Mouse (Mus musculus) heart, embryonic 16.5 days (tissue): Measurements from ENCODE around the gene Luzp1. TPM values are rescaled to one million over a fixed set of nuclear protein-coding genes. Genes with fewer than 3 reads are reported as not detected.

Experiments used
- ATAC-seq: fragments of 200-750 bp; cut with Nextera tagmentation; replicated peaks from 2 replicates; pipeline ENCODE4 v1.8.0; 2017; ENCODE audit warnings: moderate number of reproducible peaks; ENCODE audit not compliant: insufficient read depth, low FRiP score; ENCODE audit errors: extremely low read depth
- H3K27ac ChIP-seq: fragments of 300-500 bp; sonication (generic); 2 replicates; pipeline ENCODE4 v1.5.1; 2014; ENCODE audit warnings: mild to moderate bottlenecking, low read length, control low read depth, moderate library complexity
- H3K27me3 ChIP-seq: fragments of 300-500 bp; sonication (generic); 2 replicates; pipeline ENCODE4 v1.6.1; 2014; ENCODE audit warnings: low read length, mixed read lengths; ENCODE audit not compliant: control insufficient read depth, insufficient read depth
- H3K36me3 ChIP-seq: fragments of 300-500 bp; sonication (generic); 2 replicates; pipeline ENCODE4 v1.6.1; 2014; ENCODE audit not compliant: control insufficient read depth, insufficient read depth
- H3K4me1 ChIP-seq: fragments of 300-500 bp; sonication (generic); 2 replicates; pipeline ENCODE4 v1.6.1; 2014; ENCODE audit warnings: low read length, mixed read lengths; ENCODE audit not compliant: control insufficient read depth, insufficient read depth
- H3K4me2 ChIP-seq: fragments of 300-500 bp; sonication (generic); 2 replicates; pipeline ENCODE4 v1.6.1; 2014; ENCODE audit warnings: low read depth, mild to moderate bottlenecking, control low read depth, low read length
- H3K4me3 ChIP-seq: fragments of 300-500 bp; sonication (generic); 2 replicates; pipeline ENCODE4 v1.5.1; 2014; ENCODE audit warnings: mild to moderate bottlenecking, control low read depth, low read length
- H3K9ac ChIP-seq: fragments of 300-500 bp; sonication (generic); 2 replicates; pipeline ENCODE4 v1.6.1; 2014; ENCODE audit warnings: low read length, control low read depth
- H3K9me3 ChIP-seq: fragments of 300-500 bp; sonication (generic); replicated peaks from 2 replicates; pipeline ENCODE4 v1.6.1; 2016; ENCODE audit warnings: low read length; ENCODE audit not compliant: control insufficient read depth
- WGBS: fragments of 180-500 bp; shearing (Covaris S2); extraction: QIAGEN DNeasy Blood & Tissue Kit; methylation state at CpG from one replicate; pipeline ENCODE4 v1.1.7; 2014; 5-methylcytosine and 5-hydroxymethylcytosine counted together
- polyA plus RNA-seq: library from polyadenylated mRNA; unstranded; fragments of >200 nt; fragmentation: Nextera tagmentation; extraction: Ambion mirVana; gene quantifications from 2 replicates; pipeline ENCODE4 v1.2.1, GENCODE M21; 2015

Luzp1 gene
- polyA plus RNA-seq, 1 experiment from 2014 or later: 97.5 TPM

DNA sequence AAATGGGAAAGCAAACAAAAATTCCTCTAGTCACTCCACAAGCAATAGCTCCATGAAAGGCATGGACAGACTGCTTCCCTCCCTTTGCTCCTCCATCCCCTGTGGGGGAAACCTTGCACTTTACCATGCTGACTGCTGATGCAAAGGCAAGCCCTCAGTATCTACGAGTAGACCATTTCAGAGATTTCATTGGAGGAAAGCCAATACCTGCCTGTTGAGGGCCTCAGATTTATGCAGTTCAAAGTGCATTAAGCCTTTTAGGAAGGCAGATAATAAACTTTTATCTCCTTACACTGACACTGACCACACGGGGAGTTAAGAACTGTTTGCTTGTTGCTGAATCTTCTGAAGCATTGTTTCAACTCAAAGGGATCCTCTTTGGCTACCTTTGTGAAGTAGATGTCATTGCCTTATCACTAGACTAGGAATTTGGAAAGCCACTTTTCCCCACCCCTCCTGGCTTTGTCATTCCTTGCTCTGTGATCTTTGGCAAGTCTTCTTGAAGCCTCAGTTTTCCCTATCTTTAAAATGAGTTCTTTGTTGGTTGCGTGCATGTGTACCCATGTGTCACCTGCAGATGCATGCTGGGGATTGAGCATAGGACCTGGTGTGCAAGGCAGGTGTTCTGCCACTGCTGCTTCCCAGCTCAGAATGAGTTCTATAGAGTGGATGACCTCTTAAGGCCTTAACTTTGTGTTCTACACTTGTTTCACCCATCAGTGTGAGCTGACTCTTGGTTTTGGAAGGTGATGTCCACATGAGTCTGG, 76.9 kb downstream of the Luzp1 start:
- Histone ChIP-seq H3K27ac (no peak overlapping the region), H3K9me3 (no peaks in the 10 kb centered on the region), H3K4me3 (no peak overlapping the region), H3K36me3 (peaks cover 52% of the 10 kb centered on the region), H3K4me2 (no peak overlapping the region), H3K9ac (no peak overlapping the region), H3K4me1 (peaks cover 33% of the 10 kb centered on the region), H3K27me3 (no peaks in the 10 kb centered on the region)
- no peak for ATAC-seq
- 40% methylated on average over 3 of the region's 3 CpGs for WGBS

DNA sequence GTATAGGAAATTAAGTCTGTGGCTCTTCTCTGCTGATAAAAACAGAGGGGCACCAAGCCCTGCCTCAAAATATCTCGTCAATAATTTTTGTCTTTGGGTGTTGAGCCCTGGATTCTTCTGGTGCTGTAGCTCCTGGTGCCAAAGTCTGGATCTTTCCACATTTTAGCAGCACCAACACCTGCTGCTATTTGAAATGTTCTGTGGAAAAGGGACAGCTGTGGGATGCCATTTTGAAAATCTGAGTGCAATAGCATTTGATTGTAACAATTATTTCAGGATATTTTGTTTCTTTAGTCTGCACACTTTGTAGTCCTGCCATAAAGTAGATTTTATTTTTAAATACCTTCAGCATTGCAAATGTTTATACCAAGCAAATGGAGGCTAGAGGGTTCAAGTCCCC, 78.2 kb downstream of the Luzp1 start:
- H3K4me3 ChIP-seq: no peak overlapping the region
- peak overlapping the region; percentile 65 for H3K27ac ChIP-seq
- no peaks in the 10 kb centered on the region for H3K27me3 ChIP-seq
- no peak overlapping the region for H3K4me2 ChIP-seq
- H3K9me3 ChIP-seq: no peaks in the 10 kb centered on the region
- WGBS: 69% methylated on average over 1 of the region's 1 CpGs
- peaks cover 57% of the 10 kb centered on the region for H3K36me3 ChIP-seq
- ATAC-seq: no peak
- no peak overlapping the region for H3K9ac ChIP-seq
- H3K4me1 ChIP-seq: peaks cover 33% of the 10 kb centered on the region

- H3K4me3 ChIP-seq: no peak overlapping the region
- no peak overlapping the region for H3K9ac ChIP-seq
- peaks cover 51% of the 10 kb centered on the region for H3K36me3 ChIP-seq
- H3K9me3 ChIP-seq: no peaks in the 10 kb centered on the region
- peak overlapping the region; percentile 65 for H3K27ac ChIP-seq
- H3K4me1 ChIP-seq: peaks cover 35% of the 10 kb centered on the region
- H3K4me2 ChIP-seq: no peak overlapping the region
- 44% methylated on average over 1 of the region's 1 CpGs for WGBS
- peak; percentile 61 for ATAC-seq
- H3K27me3 ChIP-seq: no peaks in the 10 kb centered on the region
Measured at GRCm38 (mm10) chr4:136548381-136548801, 78.8 kb downstream of the Luzp1 start.

GRCm38 (mm10) chr4:136553108-136553507, 83.5 kb downstream of the Luzp1 start:
- H3K4me2 ChIP-seq: no peak overlapping the region
- H3K9me3 ChIP-seq: no peaks in the 10 kb centered on the region
- H3K36me3 ChIP-seq: peaks cover 56% of the 10 kb centered on the region
- no peak overlapping the region for H3K4me3 ChIP-seq
- H3K4me1 ChIP-seq: peaks cover 16% of the 10 kb centered on the region
- ATAC-seq: no peak
- no peaks in the 10 kb centered on the region for H3K27me3 ChIP-seq
- no peak overlapping the region for H3K27ac ChIP-seq
- H3K9ac ChIP-seq: no peak overlapping the region
- 32% methylated on average over 1 of the region's 1 CpGs for WGBS

DNA sequence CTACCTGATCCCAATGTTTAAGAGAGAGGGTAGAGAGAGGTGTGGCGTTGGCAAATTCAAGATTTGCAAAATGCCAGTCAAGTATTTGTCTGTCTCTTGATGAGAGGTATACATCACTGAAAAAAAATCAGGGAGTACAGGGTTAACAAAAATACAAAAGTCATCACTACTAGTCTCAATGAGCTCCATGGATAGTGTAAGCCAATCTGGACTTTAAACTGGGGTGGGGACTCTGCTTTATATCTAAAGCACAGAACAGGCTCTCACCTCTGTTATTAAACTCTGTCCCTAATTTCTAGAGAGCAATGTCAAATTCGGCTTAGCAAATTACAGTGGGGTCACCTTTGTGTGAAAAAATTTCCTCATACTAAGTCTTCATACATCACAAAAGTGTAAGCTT, 88.1 kb downstream of the Luzp1 start:
- no peak for ATAC-seq
- H3K9me3 ChIP-seq: no peaks in the 10 kb centered on the region
- no peak overlapping the region for H3K27ac ChIP-seq
- H3K9ac ChIP-seq: no peak overlapping the region
- WGBS: 78% methylated on average over 2 of the region's 2 CpGs
- no peak overlapping the region for H3K4me2 ChIP-seq
- H3K4me3 ChIP-seq: no peak overlapping the region
- H3K27me3 ChIP-seq: no peaks in the 10 kb centered on the region
- peaks cover 47% of the 10 kb centered on the region for H3K36me3 ChIP-seq
- peaks cover 4% of the 10 kb centered on the region; the same call in 1 of the 2 replicates for H3K4me1 ChIP-seq

DNA sequence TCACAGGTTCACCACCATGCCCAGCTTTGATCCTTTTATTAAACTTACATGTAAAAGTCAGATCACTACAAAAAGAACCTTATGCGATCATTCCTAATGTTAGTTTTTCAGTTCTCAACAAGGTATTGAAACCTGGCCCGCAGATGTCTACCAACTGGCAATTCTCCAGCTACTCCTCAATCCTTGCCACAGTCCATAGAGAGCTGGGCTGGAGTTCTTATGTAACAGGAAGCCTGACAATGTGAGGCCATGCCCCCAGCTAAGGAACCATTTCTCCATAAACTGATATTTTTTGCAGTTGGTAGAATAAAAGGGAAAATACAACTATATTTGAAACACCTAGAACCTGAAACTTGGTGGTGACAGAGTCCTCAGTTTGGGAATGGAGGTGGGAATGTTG, 90.1 kb downstream of the Luzp1 start:
- H3K4me1 ChIP-seq: 0 out of 2 replicates have a peak, but pooled peaks cover 2% of the 10 kb centered on the region
- H3K27ac ChIP-seq: no peak overlapping the region
- H3K9ac ChIP-seq: no peak overlapping the region
- H3K36me3 ChIP-seq: peaks cover 39% of the 10 kb centered on the region
- WGBS: 80% methylated on average over 2 of the region's 2 CpGs
- ATAC-seq: no peak
- H3K4me3 ChIP-seq: no peak overlapping the region
- no peak overlapping the region for H3K4me2 ChIP-seq
- no peaks in the 10 kb centered on the region for H3K27me3 ChIP-seq
- H3K9me3 ChIP-seq: no peaks in the 10 kb centered on the region

DNA sequence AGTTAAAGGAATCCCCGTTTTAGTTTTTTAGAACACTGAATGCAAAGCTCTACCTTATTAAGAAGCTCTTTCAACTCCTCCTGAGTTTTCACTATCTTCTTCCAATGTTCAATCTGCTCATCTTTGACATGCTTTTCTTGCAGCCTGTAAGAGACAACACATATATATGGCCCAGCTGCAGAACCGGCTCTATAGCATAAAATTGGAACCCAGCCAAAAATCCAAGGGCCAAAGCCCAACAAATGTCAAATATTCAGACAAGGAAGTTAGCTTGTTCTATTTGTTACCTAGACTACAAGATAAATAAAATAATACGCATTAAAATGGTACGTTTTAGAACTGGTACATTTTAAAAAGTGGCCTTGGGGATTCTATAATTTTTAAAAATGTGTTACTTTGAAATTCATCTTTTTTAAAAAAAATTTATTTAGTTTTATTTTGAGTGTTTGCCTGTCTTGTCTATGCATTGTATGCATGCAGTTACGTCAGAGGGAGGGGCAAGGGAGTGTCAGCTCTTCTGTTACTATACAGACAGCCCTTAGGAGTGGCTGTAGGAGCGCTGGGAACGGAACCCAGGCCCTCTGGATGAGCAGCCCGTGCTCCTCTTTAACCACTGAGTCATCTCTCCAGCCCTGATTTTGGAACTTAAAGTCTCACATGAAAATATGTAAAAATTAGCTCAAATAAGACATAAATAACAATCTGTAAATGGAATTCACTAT, 90.9 kb downstream of the Luzp1 start:
- ATAC-seq: no peak
- Histone ChIP-seq H3K4me2 (no peak overlapping the region), H3K27ac (no peak overlapping the region), H3K4me1 (peaks cover 4% of the 10 kb centered on the region; the same call in 1 of the 2 replicates), H3K9me3 (no peaks in the 10 kb centered on the region), H3K27me3 (no peaks in the 10 kb centered on the region), H3K4me3 (no peak overlapping the region), H3K36me3 (peaks cover 39% of the 10 kb centered on the region), H3K9ac (no peak overlapping the region)
- WGBS: 79% methylated on average over 8 of the region's 8 CpGs

GRCm38 (mm10) chr4:136562755-136563154, 93.2 kb downstream of the Luzp1 start:
- Histone ChIP-seq H3K4me3 (no peak overlapping the region), H3K27ac (no peak overlapping the region), H3K4me1 (peaks cover 5% of the 10 kb centered on the region; the same call in 1 of the 2 replicates), H3K9ac (no peak overlapping the region), H3K27me3 (no peaks in the 10 kb centered on the region), H3K4me2 (no peak overlapping the region), H3K9me3 (no peaks in the 10 kb centered on the region), H3K36me3 (peaks cover 29% of the 10 kb centered on the region)
- no peak for ATAC-seq
- WGBS: 78% methylated on average over 6 of the region's 6 CpGs

DNA sequence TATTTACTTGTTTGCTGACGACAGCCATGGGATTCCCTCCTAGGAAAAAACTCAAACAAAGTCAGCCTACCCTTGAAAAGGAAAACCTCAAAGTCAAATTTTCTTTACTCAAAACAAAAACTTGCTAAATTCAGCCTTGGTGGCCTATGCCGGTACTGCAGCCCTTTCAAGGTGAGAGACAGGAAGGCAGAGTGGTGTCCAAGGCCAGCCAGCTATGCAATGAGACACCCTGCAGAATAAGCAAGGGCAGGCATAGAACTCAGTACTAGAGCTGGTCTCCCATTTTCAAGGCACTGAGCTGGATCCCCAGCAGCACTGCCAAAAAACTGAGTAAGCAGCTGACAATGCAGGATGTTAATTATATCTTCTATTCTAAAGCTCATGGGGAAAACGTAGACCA, 99.1 kb downstream of the Luzp1 start:
- no peak for ATAC-seq
- Histone ChIP-seq H3K9ac (no peak overlapping the region), H3K27me3 (no peaks in the 10 kb centered on the region), H3K4me1 (peaks cover 4% of the 10 kb centered on the region; the same call in 1 of the 2 replicates), H3K4me2 (no peak overlapping the region), H3K4me3 (no peak overlapping the region), H3K9me3 (no peaks in the 10 kb centered on the region), H3K27ac (no peak overlapping the region), H3K36me3 (peaks cover 29% of the 10 kb centered on the region)
- 76% methylated on average over 3 of the region's 3 CpGs for WGBS
